Mouse (Mus musculus) thymus, postnatal 4 days (tissue): Measurements from ENCODE around the gene Snx21.
"Not testable (repeated sequence)": the region's sequence is repeated elsewhere in the genome, so short reads cannot be mapped to it uniquely, and the experiment has no call there.

Experiments
- DNase-seq: peaks from one replicate; pipeline ENCODE4 v3.0.0; 2021

The Snx21 gene

DNA sequence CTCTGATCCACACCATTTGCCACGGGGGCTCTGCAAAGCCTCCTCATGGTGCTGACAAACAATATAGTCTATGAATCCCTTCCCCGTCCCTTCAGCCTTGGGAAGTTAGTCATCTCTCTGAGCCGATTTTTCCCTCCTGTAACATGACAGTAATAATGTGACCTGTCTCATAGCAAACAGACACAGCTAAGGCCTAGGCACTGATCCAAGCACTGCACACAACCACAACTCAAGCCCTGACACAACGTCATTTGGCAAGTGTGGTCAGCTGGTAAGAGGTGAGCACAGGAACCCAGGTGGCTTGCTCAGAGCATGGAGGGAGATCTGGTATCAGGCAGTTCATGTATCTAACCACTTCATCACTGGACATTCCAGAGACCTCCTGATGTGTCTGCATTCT lies 10.2 kb downstream of the Snx21 start:
- DNase-seq = no peak

DNA sequence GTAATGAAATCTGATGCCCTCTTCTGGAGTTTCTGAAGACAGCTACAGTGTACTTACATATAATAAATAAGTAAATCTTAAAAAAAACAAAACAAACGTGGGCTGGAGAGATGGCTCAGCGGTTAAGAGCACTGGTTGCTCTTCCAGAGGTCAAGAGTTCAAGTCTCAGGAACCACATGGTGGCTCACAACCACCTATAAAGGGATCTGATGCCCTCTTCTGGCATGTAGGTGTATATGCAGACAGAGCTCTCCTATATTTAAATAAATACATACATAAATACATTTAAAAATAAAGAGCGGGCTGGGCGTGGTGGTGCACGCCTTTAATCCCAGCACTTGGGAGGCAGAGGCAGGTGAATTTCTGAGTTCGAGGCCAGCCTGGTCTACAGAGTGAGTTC lies 12.9 kb downstream of the Snx21 start:
- DNase-seq = not testable (repeated sequence)

DNA sequence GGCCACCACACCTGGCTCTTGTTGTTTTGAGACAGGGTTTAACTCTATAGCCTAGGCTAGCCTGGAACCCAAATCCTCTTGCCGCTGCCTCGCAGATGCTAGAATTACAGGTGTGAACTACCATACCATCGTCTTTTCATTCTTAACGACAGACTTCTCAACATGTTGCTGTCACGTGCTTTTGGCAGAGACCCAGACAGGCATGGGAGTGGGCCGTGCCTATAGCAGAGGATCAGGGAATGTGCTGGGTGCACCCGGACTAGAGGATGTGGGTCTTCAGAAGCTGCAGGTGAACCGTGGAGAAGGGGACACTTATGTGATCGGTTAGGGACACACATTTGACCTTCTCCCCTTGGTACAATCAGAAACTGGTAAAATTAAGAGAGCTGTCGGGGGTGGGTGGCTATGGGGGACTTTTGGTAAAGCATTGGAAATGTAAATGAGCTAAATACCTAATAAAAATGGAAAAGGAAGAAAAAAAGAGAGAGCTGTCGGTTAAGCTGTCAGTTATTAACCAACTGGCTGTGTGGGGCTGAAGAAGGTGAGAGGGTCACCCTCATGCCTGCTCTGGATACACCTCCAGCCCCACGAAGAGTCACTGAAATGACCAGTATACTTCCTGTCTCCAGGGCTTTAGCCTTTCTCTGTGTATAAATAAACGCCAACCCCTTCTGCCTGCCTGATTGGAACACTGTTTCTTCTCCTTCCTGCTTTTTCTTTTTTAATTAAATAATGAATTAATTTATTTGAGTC lies 14.8 kb downstream of the Snx21 start:
- DNase-seq = no peak

DNA sequence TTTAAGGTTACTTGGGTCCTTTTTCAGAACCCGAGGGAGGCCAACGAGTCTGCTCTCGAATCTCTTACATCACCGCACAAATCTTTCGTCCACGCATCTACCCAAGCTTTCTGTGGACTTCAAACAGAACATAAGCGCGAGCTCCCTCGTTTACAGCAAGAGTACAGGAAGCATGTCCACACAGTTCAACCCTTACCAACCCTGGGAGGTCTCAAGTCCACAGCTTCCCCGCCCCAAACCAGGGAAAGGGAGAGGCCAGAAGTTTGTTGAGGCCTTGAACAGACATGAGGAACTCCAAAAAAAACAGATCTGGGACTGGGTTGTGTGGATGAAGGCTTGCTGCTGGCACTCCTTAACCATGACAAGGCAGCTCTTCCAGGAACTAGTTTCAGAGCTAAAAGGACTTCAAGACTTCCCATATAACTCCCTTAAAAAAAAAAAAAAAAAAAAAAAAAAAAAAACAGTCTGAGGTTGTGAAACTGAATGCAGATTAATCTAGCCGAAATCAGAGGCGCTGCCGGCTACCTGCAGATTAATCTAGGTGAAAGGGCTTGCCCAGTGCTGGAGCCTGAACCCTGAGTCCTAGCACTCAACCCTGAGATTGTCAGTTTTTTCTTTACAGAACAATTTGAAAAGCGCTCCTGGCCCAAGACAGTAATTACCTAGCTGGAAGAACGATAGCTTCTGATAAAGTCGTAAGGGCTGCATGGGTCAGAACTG lies 17.7 kb downstream of the Snx21 start:
- no peak for DNase-seq

DNA sequence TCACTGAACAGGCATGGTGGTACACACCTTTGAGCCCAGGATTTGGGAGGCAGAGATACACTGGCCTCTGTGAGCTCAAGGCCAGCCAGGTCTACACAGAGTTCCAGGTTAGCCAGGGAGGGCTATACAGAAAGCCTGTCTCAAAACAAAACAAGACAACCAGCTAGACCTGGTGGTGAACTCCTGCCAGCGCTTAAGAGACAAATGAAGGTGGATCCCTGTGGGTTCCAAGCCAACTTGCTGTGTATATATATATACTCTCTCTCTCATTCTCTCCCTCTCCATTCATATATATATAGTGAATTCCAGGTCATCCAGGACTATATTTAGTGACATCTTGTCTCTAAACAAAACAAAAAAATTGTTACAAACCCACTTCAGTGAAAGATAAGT lies 18.3 kb downstream of the Snx21 start:
- DNase-seq = no peak

DNA sequence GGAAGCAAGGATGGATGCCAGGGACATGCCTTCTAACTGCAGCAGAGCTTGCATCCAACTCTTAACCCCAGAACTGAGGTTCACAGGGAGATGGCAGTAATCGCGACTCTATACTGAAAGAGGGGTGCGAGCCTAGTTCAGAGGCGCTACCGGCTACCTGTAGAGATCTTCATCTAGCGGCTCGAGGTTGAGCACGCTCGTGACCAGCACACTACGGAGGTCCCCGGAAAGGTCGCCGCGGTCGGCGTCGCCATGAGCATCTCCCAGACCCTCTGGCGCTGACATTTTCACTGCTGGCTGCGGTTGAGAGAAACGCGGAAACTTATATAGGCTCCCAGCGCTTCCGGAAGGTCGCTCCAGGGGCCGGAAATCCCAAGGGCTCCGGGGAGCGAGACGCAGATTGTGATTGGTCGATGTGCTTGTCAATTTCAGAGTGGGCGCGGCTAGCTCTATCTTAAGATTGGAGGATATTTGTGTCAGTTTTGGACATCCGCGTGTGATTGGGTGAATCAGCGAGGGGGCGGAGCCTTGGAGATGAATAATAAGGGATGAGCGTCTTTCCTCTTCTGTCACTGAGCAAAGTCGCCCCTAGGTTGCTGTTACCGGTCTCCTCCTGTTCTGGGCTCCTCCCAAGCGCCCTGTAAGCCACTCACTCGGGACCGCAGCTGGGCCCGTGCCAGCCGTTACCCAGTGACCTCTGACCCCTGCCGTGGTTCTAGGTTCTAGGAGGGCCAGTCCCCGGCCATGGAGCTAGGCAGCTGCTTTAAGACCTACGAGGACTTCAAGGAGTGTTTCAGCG lies 19.1 kb downstream of the Snx21 start, which contains the start of the genes Acot8 and Zswim3:
Gene Acot8 (minus strand): TSS at position 350 of the 799 bp plus-strand sequence.
Gene Zswim3 (plus strand): TSS at position 566 of the 799 bp plus-strand sequence.
- peak; percentile 98 for DNase-seq

DNA sequence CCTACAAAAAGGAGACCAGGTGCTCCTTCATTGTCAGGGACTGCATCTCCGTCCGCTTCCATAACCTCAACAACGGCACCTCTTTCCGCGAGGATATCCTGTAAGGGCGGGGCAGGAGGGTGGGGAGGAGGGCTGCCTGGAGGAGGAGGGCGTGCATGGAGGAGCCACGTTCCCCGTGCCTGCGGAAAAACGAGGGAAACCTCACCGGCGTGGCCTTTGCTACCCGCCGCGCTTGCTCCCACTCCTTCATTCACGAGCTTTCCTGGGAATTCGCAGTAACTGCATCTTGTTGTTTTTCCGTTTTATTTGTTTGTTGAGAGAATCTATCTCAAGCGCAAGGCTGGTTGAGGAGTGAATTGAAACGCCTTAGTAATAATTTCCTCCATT lies 19.7 kb downstream of the Snx21 start:
- no peak for DNase-seq

DNA sequence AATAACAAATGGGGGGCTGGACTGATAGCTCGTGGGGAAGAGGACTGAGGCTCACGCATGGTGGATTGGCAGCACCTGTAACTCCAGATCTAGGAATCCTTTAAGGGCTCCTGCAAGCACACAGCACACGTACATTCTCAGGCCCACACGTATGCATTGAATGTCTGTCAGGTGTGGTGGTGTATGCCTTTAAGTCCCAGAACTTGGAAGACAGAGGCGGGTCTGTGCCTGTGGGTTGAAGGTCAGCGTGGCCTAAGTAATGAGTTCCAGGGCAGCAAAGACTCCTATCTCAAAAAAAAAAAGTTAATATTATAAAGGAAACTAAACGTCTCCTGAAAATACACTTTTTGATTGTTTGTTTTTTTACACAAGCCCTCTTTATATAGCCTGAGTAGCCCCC lies 21.0 kb downstream of the Snx21 start:
- no peak for DNase-seq

DNA sequence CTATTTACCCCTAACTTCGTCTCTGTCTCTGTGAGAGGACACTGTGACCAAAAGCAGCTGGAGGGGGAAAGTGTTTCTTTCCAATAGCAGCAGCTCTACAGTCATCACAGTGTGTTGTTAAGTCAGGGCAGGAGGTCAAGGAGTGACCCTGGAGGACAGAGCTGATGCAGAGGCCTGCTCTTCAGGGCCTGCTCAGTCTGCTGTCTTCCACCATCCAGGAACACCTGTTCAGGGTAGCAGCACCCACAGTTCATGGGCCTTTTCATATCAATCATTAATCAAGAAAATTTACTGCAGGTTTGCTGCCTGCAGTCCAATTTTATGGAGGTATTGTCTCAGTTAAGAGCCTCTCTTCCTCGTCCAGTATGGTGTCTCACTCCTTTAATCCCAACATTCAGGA lies 27.9 kb downstream of the Snx21 start:
- no peak for DNase-seq

DNA sequence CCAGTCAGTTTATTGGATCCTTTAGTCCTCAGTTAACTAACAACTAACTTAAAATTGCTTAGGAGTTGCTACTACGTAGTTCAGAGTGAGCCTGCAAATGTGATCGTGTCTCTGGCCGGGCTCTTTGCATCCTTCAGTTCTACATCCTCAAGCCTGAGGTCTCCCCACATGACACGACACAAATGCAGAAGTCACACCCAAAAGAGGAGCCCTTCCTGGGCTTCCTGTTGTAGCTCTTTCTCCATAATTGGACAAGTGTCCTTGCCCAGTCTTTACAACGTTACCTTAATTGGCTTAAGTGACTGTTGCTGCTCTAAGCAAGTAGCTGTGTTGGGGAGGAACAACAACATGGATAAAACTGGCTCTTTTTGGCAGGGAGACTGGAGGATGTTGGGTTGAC lies 29.7 kb downstream of the Snx21 start:
- DNase-seq = no peak

DNA sequence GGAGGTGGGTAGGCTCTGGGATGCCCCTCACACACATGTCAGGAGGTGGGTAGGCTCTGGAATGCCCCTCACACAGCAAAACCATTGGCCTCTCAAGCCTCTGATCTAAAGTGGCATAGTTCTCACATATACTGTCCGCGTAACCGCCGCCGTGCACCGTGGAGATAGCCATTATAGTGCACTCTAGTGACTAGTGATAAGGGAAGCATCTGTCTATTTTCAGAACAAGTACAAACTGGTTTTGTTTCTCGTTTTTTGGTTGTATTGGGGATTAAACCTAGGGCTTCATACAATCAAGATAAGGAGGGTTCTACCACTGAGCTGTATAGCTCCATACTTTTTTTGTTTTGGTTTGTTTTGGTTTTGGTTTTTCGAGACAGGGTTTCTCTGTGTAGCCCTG lies 30.2 kb downstream of the Snx21 start:
- DNase-seq = no peak

DNA sequence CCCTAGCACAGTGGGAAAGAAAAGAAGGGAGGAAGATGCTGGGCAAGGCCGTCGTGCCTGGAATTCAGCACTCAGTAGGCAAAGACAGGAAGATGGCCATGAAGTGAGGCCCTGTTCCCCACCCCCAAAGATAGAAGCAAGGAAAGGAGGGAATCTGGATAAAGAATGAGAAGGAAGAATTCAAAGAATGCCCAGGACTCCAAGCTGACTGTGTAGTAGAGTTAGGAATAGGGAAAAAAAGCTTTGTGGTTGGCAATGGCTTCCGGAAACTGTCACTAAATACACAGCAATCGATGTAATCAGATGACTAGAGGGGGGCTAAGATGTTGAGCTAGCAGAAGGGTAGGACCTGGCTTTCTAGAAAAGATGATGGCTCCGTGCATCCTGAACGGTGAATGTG lies 31.6 kb downstream of the Snx21 start:
- no peak for DNase-seq

DNA sequence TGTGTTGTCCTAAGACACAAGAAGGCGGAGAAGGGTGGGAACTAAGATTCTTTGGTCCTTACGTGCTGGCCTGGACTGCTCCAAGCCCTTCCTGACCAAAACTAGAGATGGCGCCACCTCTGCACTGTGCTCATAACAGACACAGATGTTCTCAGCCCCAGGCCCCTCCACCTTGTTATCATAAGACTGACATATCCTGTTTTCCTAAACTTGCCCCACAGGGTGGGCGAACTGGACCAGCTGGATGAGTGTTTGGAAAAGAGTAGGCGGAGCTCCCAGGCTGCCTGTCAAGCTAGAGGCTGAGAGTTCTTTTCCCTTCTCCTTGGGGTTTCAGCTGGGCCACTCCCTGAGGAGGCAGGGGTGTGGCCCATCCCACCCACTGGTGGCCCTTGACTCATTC lies 32.1 kb downstream of the Snx21 start:
- DNase-seq = no peak

DNA sequence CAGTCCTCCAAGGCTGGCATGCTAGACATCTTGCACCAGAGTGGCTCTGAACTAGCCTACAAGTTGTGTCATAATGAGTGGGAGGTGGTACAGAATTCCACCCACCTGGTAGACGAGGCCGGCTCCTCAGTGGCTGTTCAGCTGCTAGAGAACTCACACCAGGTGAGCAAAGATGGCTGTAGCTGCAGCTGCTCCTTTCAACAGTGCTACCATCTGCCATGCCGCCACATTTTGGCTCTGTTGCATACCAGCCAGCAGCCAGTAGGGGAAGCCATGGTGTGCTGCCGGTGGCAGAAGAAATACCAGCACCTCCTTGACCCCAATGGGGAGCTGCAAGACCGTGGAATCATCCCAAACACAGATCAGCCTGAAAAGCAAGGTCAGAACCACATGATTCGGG lies 35.4 kb downstream of the Snx21 start:
- DNase-seq = no peak

DNA sequence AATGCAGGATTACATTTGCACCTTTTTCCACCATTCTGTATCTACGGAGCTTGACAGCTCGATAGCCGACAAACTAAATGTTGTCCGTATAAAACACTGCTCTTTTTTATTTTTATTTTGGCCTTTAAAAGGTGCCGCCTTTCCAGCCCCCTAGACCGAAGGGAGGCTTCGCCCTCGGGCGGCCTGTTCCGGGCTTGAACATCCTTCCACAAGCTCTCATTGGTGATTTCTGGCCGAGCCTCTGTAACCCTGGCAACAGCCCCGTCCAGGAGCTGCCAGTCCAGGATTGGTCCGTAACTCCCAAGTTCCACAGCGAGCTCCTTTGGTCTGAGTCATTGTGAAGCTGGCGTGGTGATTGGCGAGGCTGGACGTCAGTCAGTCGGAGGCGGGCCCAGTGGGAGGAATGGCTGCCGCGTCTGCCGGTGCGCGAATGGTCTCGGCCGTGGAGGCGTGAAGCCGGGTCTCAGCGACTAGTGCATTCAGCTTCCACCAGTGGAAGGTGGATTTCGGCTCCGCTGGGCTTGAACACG lies 37.1 kb downstream of the Snx21 start, which contains the start of gene Zswim1:
Gene Zswim1 (plus strand): TSS at position 51 of the 530 bp plus-strand sequence.
- peak; percentile 99 for DNase-seq

DNA sequence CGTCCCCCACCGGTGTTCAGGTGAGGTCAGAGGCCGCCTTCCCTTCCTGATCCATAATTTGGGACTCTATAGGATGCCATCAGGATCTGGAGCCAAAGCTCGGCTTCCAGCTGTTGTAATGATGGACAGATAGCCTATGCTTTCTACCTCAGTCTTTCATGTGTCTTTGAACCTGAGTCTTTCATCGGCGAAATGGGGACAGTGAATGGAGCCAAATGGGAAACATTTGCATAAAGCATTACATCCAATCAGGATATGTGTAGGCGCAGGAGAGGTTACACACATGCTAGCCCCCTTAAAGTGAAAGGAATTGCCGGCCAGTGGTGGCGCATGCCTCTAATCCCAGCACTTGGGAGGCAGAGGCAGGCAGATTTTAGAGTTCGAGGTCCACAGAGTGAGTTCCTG lies 37.6 kb downstream of the Snx21 start:
- DNase-seq = no peak

DNA sequence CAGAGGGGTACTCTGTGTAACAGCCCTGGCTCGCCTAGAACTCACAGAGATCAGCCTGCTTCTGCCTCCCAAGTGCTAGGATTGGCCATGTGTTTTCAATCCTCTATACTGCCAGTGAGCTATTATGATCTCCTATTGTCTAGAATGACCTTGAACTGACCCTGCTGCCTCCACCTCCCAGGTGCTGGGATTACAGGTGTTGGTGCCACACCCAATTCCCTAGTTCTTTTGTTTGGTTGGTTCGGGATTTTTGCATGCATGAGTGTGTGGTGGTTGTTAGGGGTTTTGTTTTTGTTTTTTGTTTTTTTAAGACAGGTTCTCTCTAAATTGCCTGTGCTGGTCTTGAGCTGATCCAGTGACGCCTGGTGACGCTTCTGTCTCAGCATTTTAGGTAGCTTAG lies 38.3 kb downstream of the Snx21 start:
- no peak for DNase-seq

DNA sequence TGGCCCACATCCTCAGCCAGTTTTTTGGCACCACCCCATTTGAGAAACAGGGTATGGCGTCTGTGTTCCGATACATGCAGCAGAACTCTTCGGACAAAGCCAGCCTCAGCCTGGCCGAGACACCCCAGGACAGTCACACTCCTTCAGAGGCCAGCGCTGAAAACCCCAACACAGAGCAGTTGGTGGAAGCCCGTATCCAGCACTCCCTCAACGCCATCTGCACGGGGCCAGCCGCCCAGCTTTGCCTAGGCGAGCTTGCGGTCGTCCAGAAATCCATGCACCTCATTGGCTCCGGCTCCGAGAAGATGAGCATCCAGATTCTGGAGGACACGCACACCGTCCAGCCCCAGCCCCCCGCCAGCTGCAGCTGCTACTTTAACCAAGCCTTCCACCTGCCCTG lies 39.9 kb downstream of the Snx21 start:
- no peak for DNase-seq

DNA sequence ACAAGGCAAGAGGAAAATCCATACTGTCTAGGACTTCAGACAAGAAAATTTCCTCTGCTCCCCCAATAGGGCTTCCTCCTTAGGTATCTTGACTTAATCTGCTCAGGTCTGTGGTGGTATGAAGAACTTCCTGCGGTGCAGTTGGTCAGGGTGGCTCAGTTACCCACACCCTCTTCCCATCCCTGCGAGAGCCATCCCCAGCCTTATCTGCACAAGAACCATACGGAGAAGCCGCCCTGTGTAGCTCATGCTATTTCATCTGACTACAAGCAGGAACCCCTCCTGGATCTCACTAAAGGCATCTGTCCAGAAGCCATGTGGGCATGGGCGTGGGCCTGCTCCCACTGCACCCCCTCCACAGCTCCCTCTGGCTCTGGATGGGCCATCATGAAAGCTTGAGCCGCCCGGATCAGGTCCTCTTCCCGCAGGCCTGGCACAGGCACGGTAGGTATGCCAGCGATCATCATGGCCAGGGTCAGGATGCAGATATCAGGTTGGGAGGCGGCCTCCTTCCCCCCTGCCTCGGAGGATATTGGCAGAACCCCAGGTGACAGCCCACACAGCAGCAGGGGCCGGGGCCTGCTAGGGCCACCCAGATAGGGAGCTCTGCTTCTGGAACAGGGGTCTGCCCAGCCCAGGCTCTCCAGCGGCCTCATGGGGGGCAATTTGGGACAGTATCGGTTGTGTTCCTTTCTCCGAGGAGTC lies 41.7 kb downstream of the Snx21 start:
- DNase-seq = no peak

DNA sequence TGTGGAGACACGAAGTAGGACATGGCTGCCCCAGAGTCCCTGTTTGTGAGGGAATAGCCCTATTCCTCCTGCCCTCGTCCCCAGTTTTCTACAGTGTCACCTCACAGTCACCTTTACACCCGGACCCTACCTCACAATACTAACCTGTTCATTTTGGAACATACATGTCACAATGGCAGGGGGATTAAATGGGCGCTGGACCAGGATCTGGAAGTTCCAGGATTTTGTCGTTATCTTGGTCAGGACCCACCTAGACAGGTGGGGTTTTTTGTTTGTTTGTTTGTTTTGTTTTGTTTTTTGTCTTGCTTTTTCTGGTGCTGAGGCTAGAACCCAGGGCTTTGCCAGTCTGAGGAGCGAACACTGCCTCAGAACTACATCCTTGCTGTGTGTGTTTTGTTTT lies 42.8 kb downstream of the Snx21 start, which contains the start of gene Spata25:
Gene Spata25 (minus strand): TSS at position 101 of the 400 bp plus-strand sequence.
- no peak for DNase-seq

DNA sequence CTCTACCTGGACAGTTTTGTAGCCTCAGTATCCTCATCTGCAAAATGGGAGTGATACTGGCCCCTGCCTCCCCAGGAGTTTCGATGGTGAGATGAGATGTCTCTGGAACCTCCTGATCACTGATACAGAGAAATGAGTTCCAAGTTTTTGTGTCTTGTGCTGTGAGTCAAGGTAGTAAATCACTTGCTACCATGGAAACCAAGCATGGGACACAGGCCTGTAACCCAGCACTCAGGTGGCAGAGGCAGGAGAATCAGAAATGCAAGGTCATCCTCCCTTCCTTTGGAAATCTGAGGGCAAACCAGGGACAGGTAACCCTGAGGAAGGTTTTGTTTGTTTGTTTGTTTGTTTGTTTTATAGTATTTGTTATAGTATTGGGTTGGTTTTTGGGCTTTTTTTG lies 43.5 kb downstream of the Snx21 start:
- DNase-seq = no peak

DNA sequence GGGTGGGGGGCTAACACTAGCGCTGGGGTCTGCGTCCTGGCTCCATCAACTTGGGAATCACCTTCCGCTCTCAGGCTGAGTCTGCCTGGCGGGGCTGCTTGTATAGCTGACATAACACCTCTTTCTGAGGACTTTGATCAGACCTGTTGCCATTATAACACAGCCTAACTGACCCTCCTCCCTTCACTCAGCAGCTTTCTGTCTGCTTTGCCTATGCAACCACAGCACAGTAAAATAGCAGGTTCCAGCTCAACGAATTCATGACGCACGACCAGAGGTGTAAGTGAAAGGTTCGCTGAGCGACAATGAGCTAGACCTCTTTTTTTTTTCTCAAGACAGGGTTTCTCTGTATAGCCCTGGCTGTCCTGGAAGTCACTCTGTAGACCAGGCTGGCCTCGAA lies 45.4 kb downstream of the Snx21 start:
- DNase-seq = no peak
